Mouse (Mus musculus): ENCODE data around the gene Slc25a48. TPM values are rescaled to one million over a fixed set of nuclear protein-coding genes. Genes with fewer than 3 reads are reported as not detected.
A peak's percentile ranks its signal among the peaks of the same experiment; 100 is the strongest.

Slc25a48 gene
- polyA plus RNA-seq, 1 experiment, result 0.31 TPM

GRCm38 (mm10) chr13:56475363-56475762, 37.2 kb downstream of the Slc25a48 start:
- Histone ChIP-seq H3K27ac (ENCODE audit: control insufficient read depth, insufficient read depth, low read length) (no peak overlapping the region), H3K4me1 (replicated peaks; ENCODE audit: control insufficient read depth, insufficient read depth, low read length) (peaks cover 12% of the 10 kb centered on the region), H3K36me3 (ENCODE audit: control insufficient read depth, insufficient read depth, low read length) (no peaks in the 10 kb centered on the region), H3K4me3 (ENCODE audit: control insufficient read depth, insufficient read depth, low read length) (no peak overlapping the region), H3K27me3 (ENCODE audit: control insufficient read depth, insufficient read depth, low read length) (no peaks in the 10 kb centered on the region)
- 25% methylated on average over 4 of the region's 4 CpGs for WGBS
- DNase-seq, result peak; percentile 53
- no peak for TF ChIP-seq POLR2A (IDR thresholded peaks at IDR 0.05; ENCODE audit: control insufficient read depth, extremely low read depth, insufficient read depth, low read length, poor library complexity)
- TF ChIP-seq CTCF (IDR thresholded peaks at IDR 0.05; ENCODE audit: borderline replicate concordance, control insufficient read depth, extremely low read depth, insufficient read depth, low read length, poor library complexity), result peak; percentile 30; the same call in 1 of the 2 replicates

GRCm38 (mm10) chr13:56476790-56477189, 38.6 kb downstream of the Slc25a48 start:
- Histone ChIP-seq H3K36me3 (ENCODE audit: control insufficient read depth, insufficient read depth, low read length) (no peaks in the 10 kb centered on the region), H3K27ac (ENCODE audit: control insufficient read depth, insufficient read depth, low read length) (no peak overlapping the region), H3K27me3 (ENCODE audit: control insufficient read depth, insufficient read depth, low read length) (no peaks in the 10 kb centered on the region), H3K4me3 (ENCODE audit: control insufficient read depth, insufficient read depth, low read length) (no peak overlapping the region), H3K4me1 (replicated peaks; ENCODE audit: control insufficient read depth, insufficient read depth, low read length) (peaks cover 12% of the 10 kb centered on the region)
- peak; percentile 71 for DNase-seq
- 8% methylated on average over 5 of the region's 5 CpGs for WGBS
- no peak for TF ChIP-seq CTCF (IDR thresholded peaks at IDR 0.05; ENCODE audit: borderline replicate concordance, control insufficient read depth, extremely low read depth, insufficient read depth, low read length, poor library complexity)
- no peak for TF ChIP-seq POLR2A (IDR thresholded peaks at IDR 0.05; ENCODE audit: control insufficient read depth, extremely low read depth, insufficient read depth, low read length, poor library complexity)

- no peak for DNase-seq
- Histone ChIP-seq H3K27ac (ENCODE audit: control insufficient read depth, insufficient read depth, low read length) (no peak overlapping the region), H3K4me3 (ENCODE audit: control insufficient read depth, insufficient read depth, low read length) (no peak overlapping the region), H3K36me3 (ENCODE audit: control insufficient read depth, insufficient read depth, low read length) (no peaks in the 10 kb centered on the region), H3K4me1 (replicated peaks; ENCODE audit: control insufficient read depth, insufficient read depth, low read length) (peaks cover 12% of the 10 kb centered on the region), H3K27me3 (ENCODE audit: control insufficient read depth, insufficient read depth, low read length) (no peaks in the 10 kb centered on the region)
- WGBS, result 4% methylated on average over 6 of the region's 6 CpGs
- TF ChIP-seq CTCF (IDR thresholded peaks at IDR 0.05; ENCODE audit: borderline replicate concordance, control insufficient read depth, extremely low read depth, insufficient read depth, low read length, poor library complexity) (no peak), POLR2A (IDR thresholded peaks at IDR 0.05; ENCODE audit: control insufficient read depth, extremely low read depth, insufficient read depth, low read length, poor library complexity) (no peak)
Measured at GRCm38 (mm10) chr13:56477271-56477670, 39.1 kb downstream of the Slc25a48 start.

- no peak for DNase-seq
- Histone ChIP-seq H3K27me3 (ENCODE audit: control insufficient read depth, insufficient read depth, low read length) (no peaks in the 10 kb centered on the region), H3K36me3 (ENCODE audit: control insufficient read depth, insufficient read depth, low read length) (no peaks in the 10 kb centered on the region), H3K4me1 (replicated peaks; ENCODE audit: control insufficient read depth, insufficient read depth, low read length) (peaks cover 12% of the 10 kb centered on the region), H3K4me3 (ENCODE audit: control insufficient read depth, insufficient read depth, low read length) (no peak overlapping the region), H3K27ac (ENCODE audit: control insufficient read depth, insufficient read depth, low read length) (no peak overlapping the region)
- WGBS, result 87% methylated on average over 6 of the region's 6 CpGs
- TF ChIP-seq POLR2A (IDR thresholded peaks at IDR 0.05; ENCODE audit: control insufficient read depth, extremely low read depth, insufficient read depth, low read length, poor library complexity) (no peak), CTCF (IDR thresholded peaks at IDR 0.05; ENCODE audit: borderline replicate concordance, control insufficient read depth, extremely low read depth, insufficient read depth, low read length, poor library complexity) (no peak)
Measured at GRCm38 (mm10) chr13:56478027-56478426, 39.9 kb downstream of the Slc25a48 start.

GRCm38 (mm10) chr13:56482146-56482545, 44.0 kb downstream of the Slc25a48 start, which contains the start of gene Il9:
Il9 (minus strand) TSS chr13:56482246.
- TF ChIP-seq CTCF (IDR thresholded peaks at IDR 0.05; ENCODE audit: borderline replicate concordance, control insufficient read depth, extremely low read depth, insufficient read depth, low read length, poor library complexity), result no peak
- TF ChIP-seq POLR2A (IDR thresholded peaks at IDR 0.05; ENCODE audit: control insufficient read depth, extremely low read depth, insufficient read depth, low read length, poor library complexity), result no peak
- no peaks in the 10 kb centered on the region for H3K36me3 ChIP-seq (ENCODE audit: control insufficient read depth, insufficient read depth, low read length)
- peaks cover 3% of the 10 kb centered on the region for H3K4me1 ChIP-seq (replicated peaks; ENCODE audit: control insufficient read depth, insufficient read depth, low read length)
- no peak within 1 kb of the TSS for H3K4me3 ChIP-seq (ENCODE audit: control insufficient read depth, insufficient read depth, low read length)
- no peaks in the 10 kb centered on the region for H3K27me3 ChIP-seq (ENCODE audit: control insufficient read depth, insufficient read depth, low read length)
- WGBS, result 85% methylated on average over 3 of the region's 3 CpGs
- H3K27ac ChIP-seq (ENCODE audit: control insufficient read depth, insufficient read depth, low read length), result no peak within 1 kb of the TSS
- no peak for DNase-seq

- Histone ChIP-seq H3K4me3 (ENCODE audit: control insufficient read depth, insufficient read depth, low read length) (no peak overlapping the region), H3K4me1 (replicated peaks; ENCODE audit: control insufficient read depth, insufficient read depth, low read length) (no peaks in the 10 kb centered on the region), H3K27me3 (ENCODE audit: control insufficient read depth, insufficient read depth, low read length) (no peaks in the 10 kb centered on the region), H3K36me3 (ENCODE audit: control insufficient read depth, insufficient read depth, low read length) (no peaks in the 10 kb centered on the region), H3K27ac (ENCODE audit: control insufficient read depth, insufficient read depth, low read length) (no peak overlapping the region)
- no peak for DNase-seq
- TF ChIP-seq CTCF (IDR thresholded peaks at IDR 0.05; ENCODE audit: borderline replicate concordance, control insufficient read depth, extremely low read depth, insufficient read depth, low read length, poor library complexity) (no peak), POLR2A (IDR thresholded peaks at IDR 0.05; ENCODE audit: control insufficient read depth, extremely low read depth, insufficient read depth, low read length, poor library complexity) (no peak)
- 39% methylated on average over 5 of the region's 5 CpGs for WGBS
Measured at GRCm38 (mm10) chr13:56488012-56488411, 49.9 kb downstream of the Slc25a48 start.

GRCm38 (mm10) chr13:56494440-56494839, 56.3 kb downstream of the Slc25a48 start:
- H3K36me3 ChIP-seq (ENCODE audit: control insufficient read depth, insufficient read depth, low read length), result no peaks in the 10 kb centered on the region
- no peak for TF ChIP-seq POLR2A (IDR thresholded peaks at IDR 0.05; ENCODE audit: control insufficient read depth, extremely low read depth, insufficient read depth, low read length, poor library complexity)
- no peak for TF ChIP-seq CTCF (IDR thresholded peaks at IDR 0.05; ENCODE audit: borderline replicate concordance, control insufficient read depth, extremely low read depth, insufficient read depth, low read length, poor library complexity)
- WGBS, result 87% methylated on average over 3 of the region's 3 CpGs
- H3K4me1 ChIP-seq (replicated peaks; ENCODE audit: control insufficient read depth, insufficient read depth, low read length), result no peaks in the 10 kb centered on the region
- no peak overlapping the region for H3K4me3 ChIP-seq (ENCODE audit: control insufficient read depth, insufficient read depth, low read length)
- no peak for DNase-seq
- H3K27me3 ChIP-seq (ENCODE audit: control insufficient read depth, insufficient read depth, low read length), result no peaks in the 10 kb centered on the region
- no peak overlapping the region for H3K27ac ChIP-seq (ENCODE audit: control insufficient read depth, insufficient read depth, low read length)
